Mouse (Mus musculus): ENCODE results near the gene Srpr. TPM values are rescaled to one million over a fixed set of nuclear protein-coding genes. Genes with fewer than 3 reads are reported as not detected.

Srpr gene
- total RNA-seq (2023): 10 to 100 TPM; 68.7 to 79.8 TPM

GRCm38 (mm10) chr9:35199772-35200471 is at the start of gene Srpr, which contains the start of gene Tirap:
Gene Srpr, plus strand, starts transcription at chr9:35200175.
Gene Tirap, minus strand, starts transcription at chr9:35200291.

GRCm38 (mm10) chr9:35175251-35176123 is 24.5 kb upstream of the Srpr start, which contains the start of gene Dcps:
Gene Dcps, minus strand, starts transcription at chr9:35176061.

DNA sequence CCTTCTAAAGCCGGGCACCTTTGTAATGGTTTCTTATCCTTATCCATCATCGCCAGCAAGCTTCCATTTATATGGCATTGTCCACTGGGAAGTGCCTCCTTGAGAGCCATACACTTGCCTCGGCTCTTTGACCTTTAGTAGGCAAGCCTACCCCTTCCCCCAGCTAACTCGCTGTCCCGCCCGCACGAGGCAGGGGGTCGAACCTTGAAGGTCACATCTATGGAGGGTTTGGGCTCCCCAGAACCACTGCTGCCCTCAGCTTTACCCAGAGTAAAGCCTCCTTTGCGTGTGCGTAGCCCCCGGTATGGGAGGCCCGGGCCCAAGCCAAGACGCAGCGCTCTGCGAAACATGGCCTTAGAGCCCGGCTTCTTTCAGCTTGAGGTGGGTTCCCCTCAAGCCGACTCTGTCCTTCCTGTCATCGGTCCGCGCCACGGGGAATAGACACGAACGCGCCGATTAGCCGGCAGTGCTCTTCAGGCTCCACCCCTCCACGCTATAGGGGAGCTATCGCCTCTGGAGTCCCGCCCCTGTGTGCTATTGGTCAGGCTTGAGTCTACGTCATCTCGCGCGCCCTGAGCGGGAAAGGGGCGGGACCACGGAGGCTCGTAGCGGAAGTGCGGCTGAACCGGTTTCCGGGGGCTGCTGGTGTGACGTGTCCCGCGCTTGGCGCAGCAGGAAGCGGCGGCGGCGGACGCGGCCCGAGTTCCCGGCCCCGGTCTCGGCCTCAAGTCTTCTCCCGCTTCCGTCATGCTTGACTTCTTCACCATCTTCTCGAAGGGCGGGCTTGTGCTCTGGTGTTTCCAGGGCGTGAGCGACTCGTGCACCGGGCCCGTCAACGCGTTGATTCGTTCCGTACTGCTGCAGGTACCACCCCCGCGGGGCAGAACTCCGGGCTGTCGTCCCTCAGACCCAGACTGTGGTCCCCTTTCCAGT is 10.8 kb downstream of the Srpr start, which contains the start of gene Foxred1:
Gene Foxred1 (minus strand): TSS at position 514 of the 933 bp plus-strand sequence.

GRCm38 (mm10) chr9:35267146-35267975 is 67.4 kb downstream of the Srpr start, which contains the start of the genes Fam118b and Rpusd4:
Gene Fam118b, minus strand, starts transcription at chr9:35267805.
Gene Rpusd4, plus strand, starts transcription at chr9:35267865.

Other genes starting within 250 kb of the Srpr start
- 10 to 100 TPM; 68.5 to 85.8 TPM for gene St3gal4, start 80.9 kb upstream of the Srpr start, total RNA-seq (2023)
- gene Dcps, start 24.1 kb upstream of the Srpr start, total RNA-seq (2023): 10 to 100 TPM; 20.9 to 26.4 TPM
- gene Tirap, start 116 bp downstream of the Srpr start, total RNA-seq (2023): 10 to 100 TPM; 40.9 to 56.2 TPM
- gene Foxred1, start 10.9 kb downstream of the Srpr start, total RNA-seq (2023): 10 to 100 TPM; 18.8 to 28.0 TPM
- 10 to 100 TPM; 15.8 to 19.5 TPM for gene Fam118b, start 67.6 kb downstream of the Srpr start, total RNA-seq (2023)
- 10 to 100 TPM in 1 of 2 experiments, 1 to 10 TPM in 1; 9.3 to 10.1 TPM for gene Rpusd4, start 67.7 kb downstream of the Srpr start, total RNA-seq (2023)
- 1 to 10 TPM in 1 of 2 experiments, under 1 TPM in 1; 0.90 to 2.3 TPM for gene Cdon, start 221.0 kb downstream of the Srpr start, total RNA-seq (2023)